Mouse (Mus musculus) layer of hippocampus, adult 2 months (tissue): ENCODE results near the gene Rad51c. TPM values are rescaled to one million over a fixed set of nuclear protein-coding genes. Genes with fewer than 3 reads are reported as not detected.
A peak's percentile ranks its signal among the peaks of the same experiment; 100 is the strongest.
"Not testable (repeated sequence)": the region's sequence is repeated elsewhere in the genome, so short reads cannot be mapped to it uniquely, and the experiment has no call there.

Experiments used
- DNase-seq, 2 experiments: peaks; one replicate each; pipeline ENCODE4 v3.0.0; 2022; ENCODE audit warnings: low spot score in 2 of 2
- H3K27ac ChIP-seq: fragments of 200-600 bp; 2 replicates; pipeline ENCODE4 v1.8.1; 2022
- H3K4me3 ChIP-seq: fragments of 200-600 bp; 2 replicates; pipeline ENCODE4 v1.8.1; 2022; ENCODE audit warnings: mild to moderate bottlenecking
- CTCF ChIP-seq: fragments of 200-600 bp; conservative IDR thresholded peaks from 2 replicates; pipeline ENCODE4 v1.8.1; 2022; ENCODE audit warnings: antibody characterized with exemption, mild to moderate bottlenecking, moderate library complexity
- total RNA-seq, 2 experiments: library from RNA; stranded (reverse); gene quantifications; 2 replicates each; pipeline ENCODE4 v1.2.3; 2021

The Rad51c gene
- total RNA-seq, 2 experiments from 2014 or later: 4.0 to 4.2 TPM

DNA sequence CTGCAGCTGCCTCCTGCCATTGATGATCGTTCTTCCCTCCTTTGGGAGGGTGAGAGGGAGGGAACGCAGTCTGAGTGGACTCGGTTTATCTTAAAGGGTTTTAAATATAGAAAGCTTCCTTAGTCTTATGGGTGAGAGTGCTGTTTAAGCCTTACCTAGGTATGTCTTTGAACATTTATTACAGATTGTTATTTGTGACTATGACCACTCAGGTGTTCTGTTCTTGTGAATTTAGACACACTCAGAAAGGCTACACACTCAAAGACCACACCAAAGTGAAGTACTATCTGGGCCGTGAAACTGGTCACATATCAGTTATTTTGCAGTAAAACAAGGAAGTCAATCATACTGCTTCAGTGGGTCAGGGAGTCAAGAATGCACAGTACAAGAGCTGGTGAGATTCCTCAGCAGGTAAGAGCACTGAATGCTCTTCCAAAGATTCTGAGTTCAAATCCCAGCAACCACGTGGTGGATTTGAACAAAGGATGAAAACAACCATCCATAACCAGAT is 38.7 kb upstream of the Rad51c start:
- DNase-seq: peak; percentile 52 to 62
- Histone ChIP-seq H3K27ac (peak overlapping the region; percentile 43), H3K4me3 (peak overlapping the region; percentile 15; the same call in 1 of the 2 replicates)
- no peak for TF ChIP-seq CTCF

DNA sequence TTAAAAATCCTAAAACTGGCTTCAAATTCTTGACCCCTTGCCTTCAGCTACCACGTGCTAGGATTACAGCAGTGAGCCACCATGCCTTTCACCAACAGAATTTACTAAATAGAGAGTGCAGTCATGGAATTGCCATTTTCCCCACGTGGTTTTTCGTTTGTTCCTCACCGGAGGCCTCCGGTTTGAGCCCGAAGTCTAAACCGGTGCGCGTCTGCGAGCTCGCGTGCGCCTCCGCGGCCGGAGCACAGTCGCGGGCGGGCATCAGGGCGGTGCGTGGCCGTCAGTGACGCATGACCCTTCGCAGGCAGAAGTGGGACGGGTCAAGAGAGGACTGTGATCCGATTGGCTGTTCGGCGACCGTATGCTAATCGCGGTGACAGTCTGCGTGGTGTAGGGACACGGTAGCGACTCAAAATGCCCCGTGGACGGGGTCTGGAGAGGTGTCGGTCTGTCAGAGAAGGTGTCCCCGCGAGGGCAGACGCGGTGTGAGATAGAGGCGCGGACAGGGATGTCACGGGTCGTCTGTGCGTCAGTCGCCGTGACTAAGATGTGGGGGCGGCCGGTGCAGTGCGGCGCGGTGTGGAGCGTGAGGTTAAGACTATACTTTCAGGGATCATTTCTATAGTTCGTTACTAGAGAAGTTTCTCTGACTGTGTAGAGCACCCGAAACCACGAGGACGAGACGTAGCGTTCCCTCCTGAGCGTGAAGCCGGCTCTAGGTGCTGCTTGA is 38.1 kb upstream of the Rad51c start:
- peak overlapping the region; percentile 51 for H3K4me3 ChIP-seq
- peak; percentile 30 for TF ChIP-seq CTCF
- peak; percentile 69 to 78 for DNase-seq
- H3K27ac ChIP-seq: peak overlapping the region; percentile 90

DNA sequence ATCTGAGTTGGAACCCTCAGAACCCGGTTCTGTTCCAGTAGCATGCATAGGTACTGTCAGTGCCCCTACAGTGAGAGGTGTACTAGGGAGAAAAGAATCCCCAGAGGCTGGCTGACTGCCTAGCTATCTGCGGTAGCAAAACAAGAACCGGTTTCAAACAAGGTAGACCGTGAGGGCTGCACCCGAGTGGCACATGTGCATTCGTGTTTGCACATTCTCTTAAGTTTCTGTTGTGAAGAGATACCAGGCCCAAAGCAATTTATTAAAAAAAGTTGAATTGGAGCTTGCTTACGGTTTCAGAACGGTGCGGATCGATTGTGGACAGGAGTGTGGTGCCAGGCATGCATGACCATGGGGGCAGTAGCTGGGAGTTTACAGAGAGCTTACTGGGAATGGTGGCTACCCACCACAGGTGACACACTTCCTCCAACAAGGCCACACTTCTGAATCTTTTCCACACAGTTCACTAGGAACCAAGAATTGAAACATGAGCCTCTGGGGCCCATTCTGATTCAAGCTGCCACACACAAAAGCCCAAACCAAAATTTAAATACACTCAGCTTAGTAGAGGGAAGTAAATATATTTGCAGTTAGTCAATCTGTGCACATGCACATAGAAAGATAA is 35.2 kb upstream of the Rad51c start:
- Histone ChIP-seq H3K4me3 (no peak overlapping the region), H3K27ac (no peak overlapping the region)
- TF ChIP-seq CTCF: no peak
- no peak for DNase-seq

DNA sequence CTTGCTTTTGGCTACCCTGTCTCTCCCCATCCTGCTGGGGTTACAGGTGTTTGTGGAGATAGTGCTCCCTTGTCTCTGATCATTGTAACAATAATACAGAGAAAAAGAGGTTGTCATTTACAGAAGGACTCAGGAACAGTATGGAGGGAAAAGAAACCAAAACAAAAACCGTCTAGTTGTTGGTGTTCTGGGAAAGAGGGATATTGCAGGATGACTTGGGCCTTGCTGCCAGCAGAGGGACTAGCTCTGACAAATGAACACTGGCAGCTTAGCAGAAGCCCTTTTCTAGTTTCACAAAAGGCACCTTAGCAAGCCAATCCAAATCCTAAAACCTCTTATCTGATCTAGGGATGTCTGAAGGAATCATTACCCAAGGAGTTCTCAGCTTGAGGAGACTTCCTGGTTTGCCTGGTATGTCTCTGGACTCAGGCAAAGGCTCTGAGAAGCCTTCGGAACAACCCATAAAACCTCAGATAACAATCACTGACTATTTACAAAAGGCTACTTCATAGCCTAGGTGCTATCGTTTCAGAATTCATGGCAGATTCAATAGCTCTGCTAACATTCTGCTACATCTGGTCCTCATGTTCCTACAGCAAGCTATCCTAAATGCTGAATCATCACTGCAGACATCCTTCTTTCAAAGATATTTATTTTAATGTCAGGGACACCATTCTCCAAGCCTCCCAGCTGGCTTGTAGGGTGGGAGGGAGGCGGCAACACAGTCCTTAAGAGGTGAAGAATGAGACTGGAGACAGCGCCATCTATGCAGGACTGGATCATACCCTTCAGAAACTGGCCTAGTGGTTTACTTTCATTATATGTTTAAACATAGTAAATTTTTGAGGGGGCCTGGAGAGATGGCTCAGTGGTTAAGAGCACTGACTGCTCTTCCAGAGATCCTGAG is 31.8 kb upstream of the Rad51c start:
- Histone ChIP-seq H3K4me3 (no peak overlapping the region), H3K27ac (peak overlapping the region; percentile 16; the same call in 1 of the 2 replicates)
- DNase-seq: no peak
- peak; percentile 46 for TF ChIP-seq CTCF

DNA sequence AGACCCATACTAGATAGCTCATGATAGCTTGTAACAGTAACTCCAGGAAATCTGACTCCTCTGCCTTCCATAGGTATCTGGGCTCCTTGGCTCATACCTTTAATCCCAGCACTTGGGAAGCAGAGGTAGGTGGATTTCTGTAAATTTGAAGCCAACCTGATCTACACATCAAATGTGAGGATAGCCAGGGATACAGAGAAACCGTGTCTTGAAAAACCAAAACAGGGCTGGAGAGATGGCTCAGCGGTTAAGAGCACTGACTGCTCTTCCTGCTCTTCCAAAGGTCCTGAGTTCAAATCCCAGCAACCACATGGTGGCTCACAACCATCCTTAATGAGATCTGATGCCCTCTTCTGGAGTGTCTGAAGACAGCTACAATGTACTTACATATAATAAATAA is 30.4 kb upstream of the Rad51c start:
- not testable (repeated sequence) for H3K27ac ChIP-seq, DNase-seq, H3K4me3 ChIP-seq

DNA sequence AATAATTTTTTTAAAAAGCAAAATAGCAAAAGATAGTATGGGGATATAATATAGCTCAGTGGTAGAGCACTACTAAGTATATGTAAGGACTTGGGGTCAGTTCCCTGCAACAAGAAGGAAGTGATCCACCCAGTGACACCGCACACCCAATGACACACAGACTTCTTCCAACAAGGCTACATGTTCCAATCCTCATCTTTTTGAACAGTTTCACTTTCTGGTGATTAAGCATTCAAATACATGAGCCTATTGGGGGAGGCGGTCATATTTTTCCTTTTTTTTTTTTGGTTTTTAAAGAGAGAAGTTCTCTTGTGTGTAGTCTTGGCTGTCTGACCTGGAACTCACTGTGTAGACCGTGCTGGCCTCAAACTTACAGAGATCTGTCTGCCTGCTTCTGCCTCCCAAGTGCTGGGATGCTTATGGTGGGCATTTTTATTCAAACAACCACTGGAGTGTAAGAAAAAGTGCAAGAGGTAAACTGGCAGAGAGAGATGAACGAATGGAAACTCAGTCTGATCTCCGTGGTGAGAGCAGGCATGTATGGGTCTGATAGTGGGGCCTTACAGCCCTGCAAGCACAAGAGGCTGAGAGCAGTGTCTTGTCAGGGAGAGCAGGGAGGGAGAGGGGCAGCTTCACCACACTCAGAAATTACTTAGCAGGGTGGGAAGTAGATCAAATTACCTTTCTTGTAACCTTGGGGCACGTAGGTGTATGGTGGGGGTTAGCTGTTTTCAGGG is 28.3 kb upstream of the Rad51c start:
- no peak overlapping the region for H3K27ac ChIP-seq
- H3K4me3 ChIP-seq: no peak overlapping the region
- no peak for DNase-seq
- TF ChIP-seq CTCF: no peak

DNA sequence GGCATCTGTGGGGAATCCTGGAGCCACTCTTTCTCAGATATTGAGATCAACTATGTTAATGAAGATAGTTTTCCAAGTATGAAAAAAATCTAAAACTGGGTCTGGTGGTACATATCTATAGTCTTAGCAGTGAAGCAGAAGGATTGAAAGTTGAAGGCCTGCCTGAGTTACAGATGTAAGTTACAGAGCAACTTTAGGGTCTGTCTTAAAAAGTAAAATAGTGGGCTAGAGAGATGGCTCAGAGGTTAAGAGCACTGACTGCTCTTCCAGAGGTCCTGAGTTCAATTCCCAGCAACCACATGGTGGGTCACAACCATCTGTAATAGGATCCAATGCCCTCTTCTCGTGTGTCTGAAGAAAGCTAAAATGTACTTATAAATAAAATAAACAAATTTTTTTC is 27.7 kb upstream of the Rad51c start:
- TF ChIP-seq CTCF: no peak
- no peak overlapping the region for H3K27ac ChIP-seq
- no peak overlapping the region for H3K4me3 ChIP-seq

DNA sequence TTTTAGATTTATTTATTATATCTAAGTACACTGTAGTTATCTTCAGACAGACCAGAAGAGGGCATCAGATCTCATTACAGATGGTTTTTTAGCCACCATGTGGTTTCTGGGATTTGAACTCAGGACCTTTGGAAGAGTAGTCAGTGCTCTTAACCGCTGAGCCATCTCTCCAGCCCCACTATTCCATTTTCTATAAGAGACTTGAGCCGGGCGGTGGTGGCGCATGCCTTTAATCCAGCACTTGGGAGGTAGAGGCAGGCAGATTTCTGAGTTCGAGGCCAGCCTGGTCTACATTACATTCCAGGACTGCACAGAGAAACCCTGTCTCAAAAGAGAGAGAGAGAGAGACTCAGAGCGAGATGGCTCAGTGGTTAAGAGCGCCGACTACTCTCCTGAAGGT is 27.1 kb upstream of the Rad51c start:
- H3K27ac ChIP-seq, H3K4me3 ChIP-seq, DNase-seq: not testable (repeated sequence)
- peak; percentile 53 for TF ChIP-seq CTCF

More for the DNA sequence above, 27.7 kb upstream of the Rad51c start:
- DNase-seq: no peak

DNA sequence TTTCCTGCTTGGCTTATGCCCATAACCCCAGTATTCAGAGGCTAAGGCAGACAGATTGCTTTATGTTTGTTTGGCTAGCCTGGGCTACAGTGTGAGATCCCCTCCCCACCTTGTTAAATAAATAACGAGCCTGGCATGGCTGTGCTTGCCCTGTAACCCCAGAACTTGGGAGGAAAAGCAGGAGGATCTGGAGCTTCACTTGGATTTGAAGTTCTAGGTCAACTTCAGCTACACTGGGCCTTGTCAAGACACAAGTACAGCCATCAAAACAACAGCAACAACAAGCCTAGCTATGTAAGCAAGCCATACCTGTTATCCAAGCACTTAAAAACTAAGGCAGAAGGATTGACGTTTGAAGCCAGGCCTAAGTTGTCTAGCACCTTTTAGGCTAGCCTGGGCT is 25.6 kb upstream of the Rad51c start:
- no peak for DNase-seq
- Histone ChIP-seq H3K27ac (no peak overlapping the region), H3K4me3 (no peak overlapping the region)
- no peak for TF ChIP-seq CTCF

DNA sequence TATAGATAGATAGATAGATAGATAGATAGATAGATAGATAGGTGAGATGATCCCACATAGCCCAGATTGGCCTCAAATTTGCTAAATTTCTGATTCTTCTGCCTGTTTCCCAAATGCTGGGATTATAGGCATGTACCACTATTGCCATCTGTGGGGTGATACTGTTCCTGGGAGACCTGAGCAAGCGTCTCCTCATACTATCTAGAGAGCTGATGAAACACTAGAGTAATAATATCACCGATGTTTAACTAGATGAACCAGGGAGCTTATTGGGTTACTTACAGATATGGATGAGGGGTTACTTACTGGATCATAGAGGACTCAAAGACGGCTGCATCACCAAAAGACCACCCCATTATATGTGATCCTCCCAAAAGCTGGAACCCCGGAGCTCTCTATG is 24.6 kb upstream of the Rad51c start:
- no peak for DNase-seq
- no peak for TF ChIP-seq CTCF
- no peak overlapping the region for H3K4me3 ChIP-seq
- no peak overlapping the region for H3K27ac ChIP-seq

DNA sequence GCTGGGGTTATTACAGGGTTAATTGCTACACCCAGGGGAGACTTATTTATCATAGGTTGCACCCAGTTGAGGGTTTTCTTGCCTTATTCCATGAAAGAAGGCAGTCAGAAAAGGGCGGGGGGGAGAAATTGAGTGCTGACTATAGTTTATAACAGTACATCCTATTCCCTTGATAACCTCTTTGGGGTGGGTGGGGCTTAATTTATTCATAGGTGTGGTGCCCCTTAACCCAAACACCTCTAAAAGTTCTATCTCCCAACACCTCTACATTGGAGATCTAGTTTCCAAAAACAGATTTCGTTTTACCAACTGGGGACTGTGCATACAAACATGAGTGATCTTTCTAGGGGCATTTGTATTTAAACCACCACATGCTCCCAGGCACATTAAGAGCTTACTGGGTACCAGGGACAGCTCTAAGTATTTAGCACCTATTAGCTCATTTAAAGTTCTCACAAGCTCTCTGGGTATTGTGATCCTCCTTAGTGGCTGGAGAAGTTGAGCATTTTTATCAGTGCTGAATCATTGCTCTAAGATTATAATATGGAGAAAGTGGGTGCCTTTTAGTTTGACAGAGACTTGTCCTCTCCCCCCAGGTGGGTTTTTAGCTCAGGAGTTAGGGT is 23.4 kb upstream of the Rad51c start:
- no peak for DNase-seq
- no peak overlapping the region for H3K4me3 ChIP-seq
- TF ChIP-seq CTCF: no peak
- no peak overlapping the region for H3K27ac ChIP-seq
